Mouse (Mus musculus): ENCODE measurements at regions not wholly inside any gene's neighbourhood (a gene's known extent, or its start where the extent isn't known, plus 50 kb on each side); places are given as distances from the start of the nearest gene placed in this dataset.

DNA sequence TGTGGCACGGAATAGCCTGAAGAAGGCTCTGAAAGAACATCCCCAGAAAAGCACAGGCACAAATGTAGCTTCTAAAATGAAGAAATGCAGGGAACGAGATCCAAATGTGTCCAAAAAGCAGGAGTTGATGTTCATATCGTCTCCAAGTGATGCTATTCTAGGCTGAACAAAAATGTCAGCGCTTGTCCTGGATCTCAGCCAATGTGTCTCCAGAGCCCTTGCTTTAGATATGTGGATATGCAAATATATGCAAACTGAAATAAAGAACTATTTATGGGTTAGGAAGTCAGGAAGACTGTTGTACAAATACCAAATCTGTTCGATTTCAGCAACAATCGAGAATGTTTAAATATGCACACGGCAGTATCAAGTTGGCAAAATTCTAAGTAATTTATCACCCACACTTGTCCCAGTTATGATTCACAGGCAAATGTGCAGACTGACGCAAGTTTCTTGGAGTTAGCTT lies 320.4 kb downstream of the Synb start:
- H3K27ac ChIP-seq (ENCODE audit: control insufficient read depth, insufficient read depth, low read depth, low read length, poor library complexity): no peak overlapping the region
- TF ChIP-seq CTCF (IDR thresholded peaks at IDR 0.05; ENCODE audit: control insufficient read depth, insufficient read depth, low read length) (no peak), POLR2A (IDR thresholded peaks at IDR 0.05; ENCODE audit: borderline replicate concordance, control insufficient read depth, low read depth, low read length) (no peak)
- 78% methylated on average over 8 of the region's 8 CpGs for WGBS

DNA sequence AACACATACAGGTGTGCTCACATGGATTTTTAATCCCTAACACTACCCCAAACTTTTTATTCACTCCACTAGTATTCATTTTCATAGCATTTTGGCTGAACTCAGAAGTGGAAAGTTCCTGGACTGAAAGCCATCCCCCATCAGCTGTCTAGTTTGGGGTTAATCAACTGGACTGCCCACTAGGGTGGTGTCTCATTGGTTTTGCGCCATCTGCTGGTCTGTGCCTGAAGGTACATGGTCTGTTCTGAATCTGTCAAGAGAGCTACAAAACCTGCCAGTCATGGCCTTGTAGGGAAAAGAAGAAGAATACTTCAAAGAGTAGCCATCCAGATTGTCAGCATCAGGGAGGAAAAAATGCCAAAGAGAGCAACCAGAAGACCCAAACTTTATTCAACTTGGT lies 327.3 kb downstream of the Synb start:
- TF ChIP-seq POLR2A (IDR thresholded peaks at IDR 0.05; ENCODE audit: borderline replicate concordance, control insufficient read depth, low read depth, low read length): no peak
- TF ChIP-seq CTCF (IDR thresholded peaks at IDR 0.05; ENCODE audit: control insufficient read depth, insufficient read depth, low read length): peak; percentile 77
- Histone ChIP-seq H3K4me3 (replicated peaks; ENCODE audit: control insufficient read depth, low read depth, low read length) (no peak overlapping the region), H3K27ac (ENCODE audit: control insufficient read depth, insufficient read depth, low read depth, low read length, poor library complexity) (no peak overlapping the region), H3K4me1 (ENCODE audit: control insufficient read depth, insufficient read depth, low read length) (no peaks in the 10 kb centered on the region; the same call in 1 of the 2 replicates)
- 2% methylated on average over 1 of the region's 1 CpGs for WGBS

More for the DNA sequence above, 320.4 kb downstream of the Synb start:
- no peak overlapping the region for H3K4me3 ChIP-seq (replicated peaks; ENCODE audit: control insufficient read depth, low read depth, low read length)
- H3K4me1 ChIP-seq (ENCODE audit: control insufficient read depth, insufficient read depth, low read length): no peaks in the 10 kb centered on the region

DNA sequence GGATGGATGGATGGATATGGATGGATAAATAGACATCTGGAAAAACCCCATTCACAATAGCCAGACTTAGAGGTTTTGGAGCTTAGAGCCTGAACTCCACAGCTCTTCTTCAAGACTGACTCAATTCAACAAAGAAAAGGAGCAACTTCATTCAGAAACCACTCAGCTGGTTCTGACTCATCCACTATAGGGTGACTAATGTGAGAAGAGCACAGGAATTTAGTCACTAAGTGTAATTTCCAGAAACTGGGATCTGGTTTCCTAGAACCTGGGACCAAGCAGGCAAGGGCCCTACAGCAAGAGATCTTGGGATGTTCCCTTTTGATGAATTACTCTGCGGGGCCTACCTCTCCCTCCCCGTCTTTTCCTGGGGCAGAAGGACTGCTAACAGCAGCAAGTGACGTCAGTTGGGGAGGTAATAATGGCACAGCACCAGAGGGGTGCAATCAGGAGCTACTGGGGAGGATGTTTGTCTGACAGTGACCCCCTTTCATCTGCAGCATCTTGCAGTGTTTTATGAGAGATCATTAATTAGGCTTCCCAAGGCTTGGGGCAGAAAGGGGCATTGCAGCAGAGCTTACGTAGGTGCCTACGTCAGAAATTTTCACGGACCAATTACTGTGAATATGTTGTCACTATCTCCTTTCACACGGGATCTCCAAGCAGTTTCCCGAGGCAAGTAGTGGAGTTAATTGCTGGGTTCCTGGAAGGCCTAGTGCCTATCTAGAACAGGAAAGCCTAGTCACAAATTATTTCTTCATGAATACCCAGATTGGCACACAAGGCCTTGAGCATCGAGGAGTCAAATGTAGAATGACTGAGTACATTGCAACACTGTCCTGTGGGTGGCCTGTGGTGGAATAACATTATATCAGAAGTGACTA lies 339.3 kb downstream of the Synb start:
- H3K4me3 ChIP-seq (replicated peaks; ENCODE audit: control insufficient read depth, low read depth, low read length): no peak overlapping the region
- H3K27ac ChIP-seq (ENCODE audit: control insufficient read depth, insufficient read depth, low read depth, low read length, poor library complexity): no peak overlapping the region
- no peak for TF ChIP-seq CTCF (IDR thresholded peaks at IDR 0.05; ENCODE audit: control insufficient read depth, insufficient read depth, low read length)
- no peak for TF ChIP-seq POLR2A (IDR thresholded peaks at IDR 0.05; ENCODE audit: borderline replicate concordance, control insufficient read depth, low read depth, low read length)
- WGBS: 83% methylated on average over 9 of the region's 9 CpGs
- no peaks in the 10 kb centered on the region for H3K4me1 ChIP-seq (ENCODE audit: control insufficient read depth, insufficient read depth, low read length)

DNA sequence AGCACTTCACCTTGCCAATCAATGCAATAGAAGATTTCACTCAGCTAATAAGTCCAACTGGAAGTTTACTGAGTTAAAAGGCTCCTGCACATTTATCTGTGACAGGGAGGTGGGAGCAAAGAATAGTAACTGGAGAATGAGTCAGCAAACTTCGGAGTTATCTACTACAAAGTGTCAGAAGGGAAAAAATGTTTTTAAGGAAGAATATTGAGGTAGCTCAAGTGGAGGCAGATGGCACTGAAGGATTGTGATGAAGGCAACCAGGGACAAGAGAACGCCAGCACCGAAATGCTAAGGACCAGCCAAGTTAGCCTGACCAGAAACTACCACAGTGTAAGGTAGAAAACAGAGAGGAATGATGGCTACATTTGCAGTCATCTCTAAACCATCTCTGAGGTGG lies 348.2 kb downstream of the Synb start:
- WGBS: 60% methylated on average over 3 of the region's 3 CpGs
- Histone ChIP-seq H3K4me1 (ENCODE audit: control insufficient read depth, insufficient read depth, low read length) (no peaks in the 10 kb centered on the region), H3K4me3 (replicated peaks; ENCODE audit: control insufficient read depth, low read depth, low read length) (no peak overlapping the region), H3K27ac (ENCODE audit: control insufficient read depth, insufficient read depth, low read depth, low read length, poor library complexity) (no peak overlapping the region)
- TF ChIP-seq POLR2A (IDR thresholded peaks at IDR 0.05; ENCODE audit: borderline replicate concordance, control insufficient read depth, low read depth, low read length) (no peak), CTCF (IDR thresholded peaks at IDR 0.05; ENCODE audit: control insufficient read depth, insufficient read depth, low read length) (no peak)

DNA sequence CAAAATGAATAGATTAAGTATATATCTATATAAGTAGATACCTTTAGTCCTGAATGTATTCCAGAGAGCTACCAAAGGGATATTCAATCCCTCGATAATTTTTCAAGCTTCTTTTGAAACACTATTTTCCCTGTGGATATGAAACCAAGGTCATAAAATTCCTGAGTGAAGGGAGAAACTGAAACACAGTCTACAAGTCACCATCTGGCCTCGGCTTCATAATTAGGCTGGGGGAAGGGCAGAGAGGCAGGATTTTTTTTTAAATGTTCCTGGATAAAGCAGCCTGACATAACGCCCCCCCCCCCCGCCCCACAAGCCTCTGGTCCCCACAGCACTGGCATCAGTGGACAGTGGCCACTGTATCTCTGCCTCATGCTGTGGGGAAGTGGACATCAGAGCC lies 348.7 kb downstream of the Synb start:
- no peaks in the 10 kb centered on the region for H3K4me1 ChIP-seq (ENCODE audit: control insufficient read depth, insufficient read depth, low read length)
- WGBS: 76% methylated on average over 4 of the region's 4 CpGs
- no peak overlapping the region for H3K27ac ChIP-seq (ENCODE audit: control insufficient read depth, insufficient read depth, low read depth, low read length, poor library complexity)
- no peak overlapping the region for H3K4me3 ChIP-seq (replicated peaks; ENCODE audit: control insufficient read depth, low read depth, low read length)
- TF ChIP-seq CTCF (IDR thresholded peaks at IDR 0.05; ENCODE audit: control insufficient read depth, insufficient read depth, low read length) (no peak), POLR2A (IDR thresholded peaks at IDR 0.05; ENCODE audit: borderline replicate concordance, control insufficient read depth, low read depth, low read length) (no peak)

DNA sequence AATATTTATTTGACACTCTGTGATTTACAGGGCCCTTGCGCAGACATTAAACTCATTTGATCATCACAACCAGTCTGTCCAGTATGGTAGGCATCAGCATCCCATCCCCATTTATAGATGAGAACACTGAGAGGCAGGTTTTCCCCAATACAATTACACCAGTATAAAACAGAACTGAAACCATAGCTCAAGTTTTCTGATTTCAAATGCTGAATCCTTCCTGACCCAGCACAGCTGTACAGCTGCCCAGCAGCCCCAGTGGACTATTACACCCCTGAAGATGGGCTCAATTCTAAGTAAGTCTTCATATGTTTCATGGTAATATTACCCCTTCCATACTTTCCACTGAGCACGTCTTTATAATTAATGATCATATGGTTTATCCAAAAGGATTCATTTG lies 352.3 kb downstream of the Synb start:
- H3K4me1 ChIP-seq (ENCODE audit: control insufficient read depth, insufficient read depth, low read length): no peaks in the 10 kb centered on the region
- TF ChIP-seq CTCF (IDR thresholded peaks at IDR 0.05; ENCODE audit: control insufficient read depth, insufficient read depth, low read length) (no peak), POLR2A (IDR thresholded peaks at IDR 0.05; ENCODE audit: borderline replicate concordance, control insufficient read depth, low read depth, low read length) (no peak)
- H3K4me3 ChIP-seq (replicated peaks; ENCODE audit: control insufficient read depth, low read depth, low read length): no peak overlapping the region
- 85% methylated on average over 2 of the region's 2 CpGs for WGBS
- no peak overlapping the region for H3K27ac ChIP-seq (ENCODE audit: control insufficient read depth, insufficient read depth, low read depth, low read length, poor library complexity)

DNA sequence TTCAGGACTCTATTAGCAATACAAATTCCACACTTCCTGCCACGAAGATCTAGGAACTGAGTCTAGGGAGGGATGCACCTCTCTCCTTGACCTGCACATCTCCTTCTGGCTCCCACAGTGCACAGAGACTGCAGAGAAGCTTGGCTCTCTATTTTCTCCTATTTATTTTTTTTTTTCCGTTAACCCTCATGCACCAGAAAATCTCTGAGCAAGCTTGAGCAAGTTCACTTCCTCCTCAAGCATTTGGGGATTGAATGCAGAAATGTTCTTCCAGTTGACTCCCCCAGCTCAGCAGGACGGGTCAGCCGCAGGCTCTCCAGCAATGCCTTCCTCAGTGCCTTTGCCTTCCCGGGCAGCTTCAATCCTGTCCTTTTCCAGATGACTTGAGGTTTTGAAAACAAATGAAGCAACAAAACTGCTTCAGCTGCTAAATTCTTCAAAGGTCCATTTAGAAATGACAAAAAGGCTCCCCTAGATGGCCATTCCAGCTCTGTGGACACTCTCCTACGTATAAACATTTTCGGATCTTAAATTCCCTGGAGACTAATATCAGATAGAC lies 352.9 kb downstream of the Synb start:
- no peaks in the 10 kb centered on the region for H3K4me1 ChIP-seq (ENCODE audit: control insufficient read depth, insufficient read depth, low read length)
- TF ChIP-seq CTCF (IDR thresholded peaks at IDR 0.05; ENCODE audit: control insufficient read depth, insufficient read depth, low read length) (no peak), POLR2A (IDR thresholded peaks at IDR 0.05; ENCODE audit: borderline replicate concordance, control insufficient read depth, low read depth, low read length) (no peak)
- no peak overlapping the region for H3K27ac ChIP-seq (ENCODE audit: control insufficient read depth, insufficient read depth, low read depth, low read length, poor library complexity)
- 41% methylated on average over 7 of the region's 7 CpGs for WGBS
- no peak overlapping the region for H3K4me3 ChIP-seq (replicated peaks; ENCODE audit: control insufficient read depth, low read depth, low read length)

DNA sequence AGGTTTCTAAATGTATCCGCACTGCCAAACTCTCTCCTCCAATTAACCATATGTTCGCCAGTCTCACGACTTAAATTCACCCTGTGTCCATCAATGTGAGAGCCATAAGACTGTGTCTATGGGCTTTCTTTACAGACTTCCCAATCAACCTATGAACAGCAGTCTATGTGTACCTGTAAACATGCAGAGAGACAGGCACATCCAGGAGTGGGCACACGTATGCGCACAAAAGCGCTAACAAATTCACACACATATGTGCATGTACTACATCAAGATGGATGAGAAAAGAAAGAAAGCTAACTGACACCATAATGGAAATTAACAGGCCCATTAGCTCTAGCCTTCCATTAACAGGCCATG lies 358.8 kb downstream of the Synb start:
- 87% methylated on average over 6 of the region's 6 CpGs for WGBS
- H3K27ac ChIP-seq (ENCODE audit: control insufficient read depth, insufficient read depth, low read depth, low read length, poor library complexity): no peak overlapping the region
- no peak for TF ChIP-seq CTCF (IDR thresholded peaks at IDR 0.05; ENCODE audit: control insufficient read depth, insufficient read depth, low read length)
- no peak for TF ChIP-seq POLR2A (IDR thresholded peaks at IDR 0.05; ENCODE audit: borderline replicate concordance, control insufficient read depth, low read depth, low read length)
- no peaks in the 10 kb centered on the region for H3K4me1 ChIP-seq (ENCODE audit: control insufficient read depth, insufficient read depth, low read length)
- no peak overlapping the region for H3K4me3 ChIP-seq (replicated peaks; ENCODE audit: control insufficient read depth, low read depth, low read length)
